Mouse (Mus musculus) gastrocnemius, adult 8-10 months (tissue): ENCODE measurements around the gene Clec2g. TPM values are rescaled to one million over a fixed set of nuclear protein-coding genes. Genes with fewer than 3 reads are reported as not detected.

Source experiments
- DNase-seq, 2 experiments: peaks; one replicate each; pipeline ENCODE4 v3.0.0; 2022; ENCODE audit warnings: low spot score in 2 of 2
- microRNA-seq: library from miRNA; unstranded; fragments of <30 nt; microRNA quantifications from one replicate; pipeline ENCODE4 v1.2.0, GENCODE M21; 2022
- total RNA-seq, 4 experiments: library from RNA; stranded (reverse); gene quantifications; 2 replicates each; pipeline ENCODE4 v1.2.4; 2022

The Clec2g gene
- total RNA-seq, 4 experiments from 2014 or later: 2.5 to 7.3 (median 6.0) TPM

DNA sequence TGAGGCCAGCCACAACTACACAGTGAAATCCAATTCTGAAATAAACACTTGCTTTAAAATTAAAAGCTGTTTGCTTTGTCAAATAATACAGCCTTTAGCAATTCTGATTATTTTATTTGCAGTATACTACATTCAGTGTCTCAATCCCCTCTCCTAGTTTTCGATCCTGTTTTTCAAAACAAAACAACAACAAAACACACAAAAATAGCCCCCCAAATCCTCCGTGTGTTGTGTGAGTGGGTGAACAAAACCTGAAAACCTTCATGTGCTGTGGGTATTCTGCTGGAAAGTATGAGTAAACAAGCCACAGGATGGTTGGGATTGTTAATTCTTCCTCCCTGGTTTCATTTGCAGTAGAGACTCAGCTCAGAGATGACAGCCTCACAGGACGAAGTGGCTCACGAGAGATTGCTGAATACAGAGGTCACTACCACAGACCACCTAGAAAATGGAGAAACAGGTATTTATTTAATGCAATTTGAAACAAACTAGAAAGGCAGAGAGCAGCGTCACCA, 79.6 kb downstream of the Clec2g start:
- no peak for DNase-seq

DNA sequence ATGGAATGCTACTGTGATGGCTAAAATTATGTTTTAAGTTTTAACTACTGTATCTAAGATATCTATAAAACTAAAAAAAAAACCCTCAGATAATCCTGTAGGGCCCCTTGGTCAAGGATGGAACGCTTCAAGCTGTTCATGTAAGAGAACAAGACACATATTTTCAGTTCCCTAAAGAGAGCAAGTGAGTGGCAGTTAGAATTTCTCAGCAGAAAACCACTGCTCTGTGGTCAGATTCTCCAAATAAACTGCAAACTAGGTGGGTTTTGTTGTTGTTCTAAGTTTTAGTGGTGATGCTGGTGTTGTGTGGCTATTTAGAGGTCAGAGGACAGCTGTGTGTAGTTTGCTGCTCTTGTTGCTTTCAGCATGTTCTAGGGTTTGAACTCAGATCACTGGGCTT, 80.2 kb downstream of the Clec2g start:
- no peak for DNase-seq

DNA sequence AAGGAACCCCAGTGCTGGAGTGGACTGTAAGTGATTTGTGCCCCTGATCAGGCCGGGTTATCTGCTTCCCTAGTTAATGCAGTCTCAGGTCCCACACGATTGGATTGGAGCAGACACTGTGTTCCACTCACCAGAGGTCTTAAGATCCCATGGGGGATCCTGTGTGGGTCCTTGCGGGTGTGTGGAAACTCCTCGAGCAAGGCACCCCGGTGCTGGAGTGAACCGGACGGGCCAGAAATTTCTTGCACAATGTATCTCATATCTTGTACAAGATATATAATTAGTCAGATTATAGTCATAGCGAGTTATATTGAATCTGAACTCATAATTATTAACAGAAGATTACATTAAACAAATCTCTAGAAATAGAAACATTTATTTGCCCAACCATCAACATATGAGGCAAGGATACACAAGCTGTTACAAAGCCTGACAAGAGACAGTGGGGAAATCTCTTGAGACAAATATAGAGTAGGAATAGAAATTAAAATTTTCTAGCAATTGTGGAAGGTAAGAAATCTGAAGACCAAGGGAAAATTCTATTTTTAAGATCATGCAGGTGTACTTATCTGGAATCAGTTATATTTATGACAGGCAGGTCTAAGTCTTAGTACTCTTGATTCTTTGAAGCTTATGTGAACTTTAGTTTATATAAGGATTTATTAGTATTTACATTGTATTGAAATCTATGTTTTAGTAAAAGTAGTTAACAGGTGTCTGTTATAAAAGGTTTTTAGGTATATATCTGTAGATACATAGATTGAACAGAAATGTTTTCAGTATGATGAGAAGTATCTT, 93.5 kb downstream of the Clec2g start:
- no peak for DNase-seq

DNA sequence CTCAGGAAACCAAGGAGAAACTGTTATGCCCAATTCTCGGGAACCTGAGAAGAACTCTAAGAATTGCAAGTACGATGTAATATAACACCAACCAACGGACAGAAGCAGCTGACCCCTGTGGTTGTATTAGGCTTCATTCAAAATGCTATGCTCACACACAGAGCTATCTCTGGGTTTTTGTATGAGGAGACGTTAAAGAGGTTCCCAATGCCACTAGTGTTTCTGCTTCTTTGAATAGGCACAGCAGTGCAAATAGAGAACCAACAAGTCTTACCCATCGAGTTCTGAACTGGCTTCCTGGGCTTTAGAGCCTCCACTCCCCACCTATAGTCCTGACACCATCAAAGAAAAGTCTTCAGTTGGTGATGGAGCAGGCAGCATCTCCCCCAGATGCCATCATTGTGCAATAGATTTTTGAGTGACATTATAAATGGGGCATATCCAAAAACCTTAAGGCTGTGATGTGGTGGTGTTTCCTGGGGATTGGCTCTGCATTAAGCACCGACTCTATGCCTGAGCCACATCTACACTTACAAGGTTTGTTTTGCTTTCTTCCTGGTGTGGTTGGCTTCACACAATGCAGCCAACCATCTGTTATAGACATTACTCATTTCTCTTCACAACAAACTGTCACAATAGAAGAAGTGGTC, 96.1 kb downstream of the Clec2g start:
- no peak for DNase-seq

DNA sequence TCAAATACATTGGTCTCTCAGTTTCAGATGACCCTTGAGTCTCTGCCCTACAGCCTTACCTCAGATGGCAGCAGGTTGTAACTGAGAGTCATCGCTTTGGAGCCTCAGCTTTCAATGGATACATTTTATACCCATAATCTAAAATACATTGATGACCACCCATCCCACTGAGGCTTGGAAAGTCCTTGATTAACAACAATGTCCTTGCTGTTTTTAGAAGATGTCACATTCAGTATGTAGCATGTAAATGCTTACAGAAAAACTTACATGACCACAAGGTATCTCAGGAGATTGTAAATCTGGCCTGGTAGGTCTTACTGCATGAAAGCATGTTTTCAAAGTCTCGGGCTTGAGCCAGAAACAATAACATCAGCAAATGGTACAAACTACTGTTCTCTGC, 96.8 kb downstream of the Clec2g start:
- no peak for DNase-seq

DNA sequence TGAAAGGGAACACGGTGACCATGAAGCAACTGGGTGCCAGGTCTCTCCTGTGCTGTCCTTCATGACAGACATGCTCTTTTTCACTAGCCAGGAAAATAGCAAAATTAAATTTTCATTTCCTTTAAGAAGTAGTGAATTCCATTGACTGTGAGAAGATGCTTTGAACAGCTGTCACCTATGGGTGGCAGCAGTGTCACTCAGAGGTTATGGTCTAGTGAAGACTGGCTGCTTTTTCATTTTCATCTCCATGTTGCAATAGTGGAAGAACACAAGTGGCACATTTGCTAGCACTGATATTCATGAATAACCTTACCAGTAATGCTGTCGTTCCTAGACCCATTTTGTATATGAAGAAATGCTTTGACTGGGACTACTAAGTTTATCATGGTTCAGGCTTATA, 99.2 kb downstream of the Clec2g start:
- no peak for DNase-seq

Small RNAs within 50 kb of the gene (microRNA-seq; reads per million reads assigned to microRNA genes)
- gene Gm27336 (not detected), gene Mir7649 (not detected)

Other genes with a start within 250 kb of the Clec2g start
- gene Klrb1, start 211.3 kb upstream of the Clec2g start, total RNA-seq: not detected
- not detected for gene Klrb1c, start 145.2 kb upstream of the Clec2g start, total RNA-seq
- under 1 TPM in 1 of 4 experiments, not detected in 3; 0.61 TPM for gene Gm44511, start 108.1 kb upstream of the Clec2g start, total RNA-seq
- not detected for gene Klrb1b, start 108.0 kb upstream of the Clec2g start, total RNA-seq
- gene Clec2i, start 46.8 kb upstream of the Clec2g start, total RNA-seq: not detected
- not detected for gene BC035044, start 43.3 kb upstream of the Clec2g start, total RNA-seq
- gene Klrb1f, start 111.5 kb downstream of the Clec2g start, total RNA-seq: not detected
- under 1 TPM; 0.29 to 0.75 (median 0.37) TPM for gene Clec2e, start 166.5 kb downstream of the Clec2g start, total RNA-seq
- 10 to 100 TPM; 60.1 to 87.3 (median 74.7) TPM for gene Clec2d, start 246.2 kb downstream of the Clec2g start, total RNA-seq